Mouse (Mus musculus) cortical plate, adult 2 months (tissue): ENCODE measurements at regions not wholly inside any gene's neighbourhood (a gene's known extent, or its start where the extent isn't known, plus 50 kb on each side); places are given as distances from the start of the nearest gene placed in this dataset.

ENCODE experiments used
- CTCF ChIP-seq: fragments of 200-500 bp; IDR thresholded peaks from 2 replicates; pipeline ENCODE4 v1.5.1; 2011; ENCODE audit warnings: mild to moderate bottlenecking, control low read depth, low read length; ENCODE audit not compliant: insufficient read depth; ENCODE audit errors: extremely low read depth
- POLR2A ChIP-seq: fragments of 200-500 bp; IDR thresholded peaks from 2 replicates; pipeline ENCODE4 v1.6.1; 2011; ENCODE audit warnings: mild to moderate bottlenecking, low read length, control low read depth; ENCODE audit not compliant: insufficient read depth; ENCODE audit errors: extremely low read depth

DNA sequence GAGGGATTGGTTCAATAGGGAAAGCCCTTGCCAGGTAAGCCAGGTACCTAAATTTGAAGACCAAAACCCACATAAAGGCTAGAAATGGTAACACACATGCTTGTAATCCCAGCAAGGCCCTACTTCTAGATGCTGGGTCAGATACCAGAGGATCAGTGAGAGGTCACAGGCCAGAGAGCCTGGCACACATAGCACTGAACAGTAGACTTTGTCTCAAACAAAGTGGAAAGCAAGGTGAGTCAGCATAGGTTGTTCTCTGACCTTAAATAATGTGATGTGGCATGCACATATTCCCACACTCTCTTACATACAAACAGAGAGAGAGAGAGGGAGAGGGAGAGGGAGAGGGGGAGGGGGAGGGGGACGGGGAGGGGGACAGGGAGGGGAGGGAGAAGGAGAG, 100.3 kb upstream of the Cadm1 start:
- TF ChIP-seq CTCF (no peak), POLR2A (no peak)
